Mouse (Mus musculus): Measurements from ENCODE around the gene Col4a1. TPM values are rescaled to one million over a fixed set of nuclear protein-coding genes. Genes with fewer than 3 reads are reported as not detected.
A peak's percentile ranks its signal among the peaks of the same experiment; 100 is the strongest.

Col4a1 gene
- polyA plus RNA-seq, 1 experiment from 2014 or later = 30.2 TPM

DNA sequence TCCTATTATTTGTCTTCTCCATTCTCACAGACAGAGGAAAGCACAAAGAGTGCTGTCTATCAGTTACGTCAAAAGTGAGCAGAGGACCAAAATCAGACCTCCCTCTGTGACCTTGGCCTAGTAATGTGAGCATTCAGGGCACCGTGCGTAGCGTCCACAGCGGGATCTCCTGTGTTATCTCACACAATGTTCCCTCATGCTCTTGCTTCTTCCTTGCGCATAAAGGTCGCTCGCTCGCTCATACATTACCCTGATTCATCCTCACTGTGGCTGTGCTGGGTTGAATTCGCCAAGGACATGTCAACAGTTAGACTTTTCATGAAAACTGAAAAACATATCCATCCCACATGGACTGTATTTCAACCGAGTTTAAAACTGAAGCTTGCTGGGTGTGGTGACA, 115.4 kb downstream of the Col4a1 start:
- no peak for ATAC-seq (ENCODE audit: low read depth)
- Histone ChIP-seq H3K36me3 (ENCODE audit: control insufficient read depth, insufficient read depth, low read length) (no peaks in the 10 kb centered on the region), H3K27ac (ENCODE audit: low read depth, low read length) (no peak overlapping the region), H3K4me2 (ENCODE audit: low read depth, low read length) (no peak overlapping the region), H3K9ac (replicated peaks; ENCODE audit: low read depth, low read length) (no peak overlapping the region), H3K9me3 (ENCODE audit: control insufficient read depth, low read length) (no peaks in the 10 kb centered on the region), H3K4me1 (ENCODE audit: control insufficient read depth, insufficient read depth, low read length) (no peaks in the 10 kb centered on the region), H3K4me3 (ENCODE audit: low read depth, low read length) (no peak overlapping the region), H3K27me3 (ENCODE audit: control insufficient read depth, insufficient read depth, low read length) (no peaks in the 10 kb centered on the region)
- 85% methylated on average over 11 of the region's 11 CpGs for WGBS

DNA sequence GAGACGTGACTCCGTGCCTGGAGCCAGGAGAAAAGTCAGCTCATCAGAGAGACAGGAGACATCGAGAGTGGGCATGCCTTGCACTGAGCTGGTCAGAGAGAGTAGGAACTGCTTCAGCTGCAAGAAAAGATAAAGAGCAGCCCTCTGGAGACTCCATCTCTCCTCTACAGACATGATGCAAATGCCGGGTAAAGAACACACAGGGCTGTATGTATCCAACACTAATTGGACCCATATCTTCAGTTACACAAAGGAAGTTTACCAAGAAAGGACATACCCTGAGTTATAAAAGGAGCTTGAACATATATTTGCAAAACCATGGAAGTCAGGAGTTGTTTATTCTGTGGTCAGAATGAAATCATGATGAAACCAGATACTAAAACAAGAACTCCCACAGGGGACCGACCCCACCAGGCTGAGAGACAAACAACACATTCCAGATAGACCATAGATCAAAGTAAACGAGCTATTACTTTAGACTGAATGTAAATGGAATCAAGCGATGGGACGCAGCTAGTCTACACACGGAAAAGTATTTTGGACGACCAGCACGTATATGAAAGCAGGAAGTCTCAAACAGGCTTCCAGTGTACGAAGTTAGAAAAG, 119.8 kb downstream of the Col4a1 start:
- H3K36me3 ChIP-seq (ENCODE audit: control insufficient read depth, insufficient read depth, low read length) = no peaks in the 10 kb centered on the region

GRCm38 (mm10) chr8:11187581-11188271, 124.9 kb downstream of the Col4a1 start:
- WGBS = 2% methylated on average over 46 of the region's 46 CpGs
- ATAC-seq (ENCODE audit: low read depth) = peak; percentile 80
- no peaks in the 10 kb centered on the region; the same call in 1 of the 2 replicates for H3K4me1 ChIP-seq (ENCODE audit: control insufficient read depth, insufficient read depth, low read length)
- H3K4me3 ChIP-seq (ENCODE audit: low read depth, low read length) = peak overlapping the region; percentile 30
- H3K9me3 ChIP-seq (ENCODE audit: control insufficient read depth, low read length) = no peaks in the 10 kb centered on the region
- H3K4me2 ChIP-seq (ENCODE audit: low read depth, low read length) = peak overlapping the region; percentile 55
- H3K36me3 ChIP-seq (ENCODE audit: control insufficient read depth, insufficient read depth, low read length) = no peaks in the 10 kb centered on the region
- peak overlapping the region; percentile 4; the same call in 1 of the 2 replicates for H3K9ac ChIP-seq (replicated peaks; ENCODE audit: low read depth, low read length)
- no peak overlapping the region for H3K27ac ChIP-seq (ENCODE audit: low read depth, low read length)
- peaks cover 8% of the 10 kb centered on the region; the same call in 1 of the 2 replicates for H3K27me3 ChIP-seq (ENCODE audit: control insufficient read depth, insufficient read depth, low read length)

More for the DNA sequence above, 119.8 kb downstream of the Col4a1 start:
- Histone ChIP-seq H3K9ac (replicated peaks; ENCODE audit: low read depth, low read length) (no peak overlapping the region), H3K9me3 (ENCODE audit: control insufficient read depth, low read length) (no peaks in the 10 kb centered on the region), H3K4me3 (ENCODE audit: low read depth, low read length) (no peak overlapping the region), H3K4me1 (ENCODE audit: control insufficient read depth, insufficient read depth, low read length) (no peaks in the 10 kb centered on the region; the same call in 1 of the 2 replicates), H3K4me2 (ENCODE audit: low read depth, low read length) (no peak overlapping the region), H3K27me3 (ENCODE audit: control insufficient read depth, insufficient read depth, low read length) (peaks cover 8% of the 10 kb centered on the region; the same call in 1 of the 2 replicates), H3K27ac (ENCODE audit: low read depth, low read length) (no peak overlapping the region)
- no peak for ATAC-seq (ENCODE audit: low read depth)
- WGBS = 61% methylated on average over 12 of the region's 12 CpGs

DNA sequence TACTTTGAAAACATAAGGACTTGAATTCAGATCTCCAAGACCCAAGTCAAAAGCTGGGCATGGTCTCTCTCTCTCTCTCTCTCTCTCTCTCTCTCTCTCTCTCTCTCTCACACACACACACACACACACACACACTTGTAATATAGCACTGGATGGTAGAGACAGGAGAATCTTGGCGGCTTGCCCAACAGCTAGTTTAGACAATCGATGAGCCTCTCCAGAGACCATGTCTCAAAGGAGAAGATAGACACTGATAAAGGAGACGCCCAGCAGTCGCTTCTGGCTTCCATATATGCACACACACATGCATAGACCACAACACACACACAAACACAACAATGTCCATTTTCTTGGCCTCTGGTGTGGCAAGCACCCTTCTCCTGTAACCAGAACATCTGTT, 126.2 kb downstream of the Col4a1 start:
- H3K9ac ChIP-seq (replicated peaks; ENCODE audit: low read depth, low read length) = no peak overlapping the region
- H3K4me1 ChIP-seq (ENCODE audit: control insufficient read depth, insufficient read depth, low read length) = no peaks in the 10 kb centered on the region; the same call in 1 of the 2 replicates
- WGBS = 44% methylated on average over 4 of the region's 4 CpGs
- peaks cover 8% of the 10 kb centered on the region; the same call in 1 of the 2 replicates for H3K27me3 ChIP-seq (ENCODE audit: control insufficient read depth, insufficient read depth, low read length)
- H3K27ac ChIP-seq (ENCODE audit: low read depth, low read length) = no peak overlapping the region
- H3K4me3 ChIP-seq (ENCODE audit: low read depth, low read length) = no peak overlapping the region
- H3K4me2 ChIP-seq (ENCODE audit: low read depth, low read length) = no peak overlapping the region
- no peaks in the 10 kb centered on the region for H3K36me3 ChIP-seq (ENCODE audit: control insufficient read depth, insufficient read depth, low read length)
- ATAC-seq (ENCODE audit: low read depth) = no peak
- H3K9me3 ChIP-seq (ENCODE audit: control insufficient read depth, low read length) = no peaks in the 10 kb centered on the region

DNA sequence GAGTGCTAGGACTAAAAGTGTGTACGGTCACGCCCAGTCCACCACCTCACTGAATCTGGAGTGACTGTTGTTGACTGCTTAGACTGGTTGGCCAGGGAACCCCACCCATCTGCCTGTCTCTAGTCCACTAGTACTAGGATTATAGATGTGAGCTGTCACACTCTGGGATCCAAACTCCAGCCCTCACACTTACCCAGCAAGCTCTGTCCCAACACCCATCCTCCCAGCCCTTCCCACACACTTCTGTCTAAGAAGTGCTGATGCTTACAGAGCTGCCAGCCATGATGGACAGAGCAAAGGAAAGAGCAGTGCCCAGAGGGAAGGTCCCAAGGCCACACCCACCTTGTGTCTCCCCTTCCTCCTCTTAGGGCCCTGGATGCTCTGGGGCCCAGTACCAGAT, 127.0 kb downstream of the Col4a1 start:
- Histone ChIP-seq H3K27ac (ENCODE audit: low read depth, low read length) (no peak overlapping the region), H3K27me3 (ENCODE audit: control insufficient read depth, insufficient read depth, low read length) (peaks cover 8% of the 10 kb centered on the region; the same call in 1 of the 2 replicates), H3K4me3 (ENCODE audit: low read depth, low read length) (no peak overlapping the region), H3K9me3 (ENCODE audit: control insufficient read depth, low read length) (no peaks in the 10 kb centered on the region), H3K4me2 (ENCODE audit: low read depth, low read length) (no peak overlapping the region), H3K9ac (replicated peaks; ENCODE audit: low read depth, low read length) (no peak overlapping the region), H3K4me1 (ENCODE audit: control insufficient read depth, insufficient read depth, low read length) (no peaks in the 10 kb centered on the region; the same call in 1 of the 2 replicates), H3K36me3 (ENCODE audit: control insufficient read depth, insufficient read depth, low read length) (no peaks in the 10 kb centered on the region)
- ATAC-seq (ENCODE audit: low read depth) = no peak
- 98% methylated on average over 2 of the region's 2 CpGs for WGBS

DNA sequence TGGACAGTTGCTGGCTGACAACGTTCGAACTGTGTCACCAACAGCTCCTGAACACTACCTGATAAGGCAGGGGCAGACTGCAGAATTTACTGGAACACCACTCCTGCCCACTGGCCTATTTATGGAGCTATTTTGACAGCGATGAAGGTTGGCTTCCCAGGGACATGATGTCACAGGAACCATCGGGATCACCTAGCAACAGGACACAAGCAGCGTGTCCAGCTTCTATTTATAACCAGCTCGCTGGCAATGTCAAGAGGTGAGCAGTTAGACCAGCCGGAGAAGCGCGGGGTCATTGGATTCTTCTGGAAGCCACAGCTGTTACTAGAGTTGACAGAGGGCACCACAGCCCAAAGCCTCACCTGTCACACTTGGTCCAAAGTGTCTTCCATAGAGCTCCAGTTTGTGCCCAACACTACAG, 129.0 kb downstream of the Col4a1 start:
- H3K36me3 ChIP-seq (ENCODE audit: control insufficient read depth, insufficient read depth, low read length) = no peaks in the 10 kb centered on the region
- whole genome bisulfite sequencing = 66% methylated on average over 9 of the region's 9 CpGs
- ATAC-seq (ENCODE audit: low read depth) = no peak
- H3K27ac ChIP-seq (ENCODE audit: low read depth, low read length) = no peak overlapping the region
- no peaks in the 10 kb centered on the region; the same call in 1 of the 2 replicates for H3K4me1 ChIP-seq (ENCODE audit: control insufficient read depth, insufficient read depth, low read length)
- H3K4me2 ChIP-seq (ENCODE audit: low read depth, low read length) = no peak overlapping the region
- peaks cover 8% of the 10 kb centered on the region; the same call in 1 of the 2 replicates for H3K27me3 ChIP-seq (ENCODE audit: control insufficient read depth, insufficient read depth, low read length)
- H3K9ac ChIP-seq (replicated peaks; ENCODE audit: low read depth, low read length) = no peak overlapping the region
- H3K4me3 ChIP-seq (ENCODE audit: low read depth, low read length) = no peak overlapping the region
- H3K9me3 ChIP-seq (ENCODE audit: control insufficient read depth, low read length) = no peaks in the 10 kb centered on the region

DNA sequence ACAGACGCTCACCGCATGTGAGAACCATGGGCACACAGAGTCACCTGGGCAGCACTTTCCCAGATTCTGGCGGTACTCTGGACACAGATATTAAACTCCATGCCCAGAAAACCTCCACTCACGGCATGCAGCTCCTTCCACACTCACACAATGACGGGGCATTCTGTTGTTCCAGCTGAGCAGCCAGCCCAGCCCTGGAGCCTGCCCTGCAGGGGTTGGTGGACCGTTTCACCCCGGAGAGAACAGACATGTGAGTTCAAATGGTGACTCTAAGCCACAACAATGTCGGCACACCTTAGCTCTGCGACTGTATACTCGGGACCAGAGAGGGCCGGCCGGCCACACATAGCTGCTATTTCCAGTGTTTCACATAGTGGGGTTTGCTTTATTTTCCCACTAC, 130.0 kb downstream of the Col4a1 start:
- H3K9me3 ChIP-seq (ENCODE audit: control insufficient read depth, low read length) = no peaks in the 10 kb centered on the region
- 71% methylated on average over 12 of the region's 12 CpGs for WGBS

DNA sequence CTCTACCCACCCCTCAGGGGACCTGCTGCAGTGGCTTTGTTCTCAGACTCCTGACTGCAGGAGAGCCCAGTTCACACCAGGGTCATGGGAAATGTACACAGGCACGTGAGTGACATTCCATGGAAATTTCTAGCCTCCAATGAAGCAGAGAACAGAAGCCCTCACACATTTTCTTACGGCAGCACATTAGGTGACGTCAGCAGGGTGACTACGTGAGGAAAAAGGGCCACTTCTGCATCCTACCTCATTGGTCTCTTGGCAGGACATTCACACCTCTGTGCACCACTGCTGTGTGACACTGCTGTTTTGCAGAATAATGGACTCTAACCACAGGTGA, 130.5 kb downstream of the Col4a1 start:
- Histone ChIP-seq H3K9ac (replicated peaks; ENCODE audit: low read depth, low read length) (no peak overlapping the region), H3K9me3 (ENCODE audit: control insufficient read depth, low read length) (no peaks in the 10 kb centered on the region), H3K4me2 (ENCODE audit: low read depth, low read length) (no peak overlapping the region), H3K36me3 (ENCODE audit: control insufficient read depth, insufficient read depth, low read length) (no peaks in the 10 kb centered on the region), H3K4me1 (ENCODE audit: control insufficient read depth, insufficient read depth, low read length) (no peaks in the 10 kb centered on the region), H3K4me3 (ENCODE audit: low read depth, low read length) (no peak overlapping the region), H3K27me3 (ENCODE audit: control insufficient read depth, insufficient read depth, low read length) (no peaks in the 10 kb centered on the region), H3K27ac (ENCODE audit: low read depth, low read length) (no peak overlapping the region)
- ATAC-seq (ENCODE audit: low read depth) = no peak
- WGBS = 48% methylated on average over 4 of the region's 4 CpGs

More for the DNA sequence above, 130.0 kb downstream of the Col4a1 start:
- no peaks in the 10 kb centered on the region for H3K36me3 ChIP-seq (ENCODE audit: control insufficient read depth, insufficient read depth, low read length)
- no peak overlapping the region for H3K4me3 ChIP-seq (ENCODE audit: low read depth, low read length)
- no peak for ATAC-seq (ENCODE audit: low read depth)
- H3K27me3 ChIP-seq (ENCODE audit: control insufficient read depth, insufficient read depth, low read length) = no peaks in the 10 kb centered on the region
- H3K4me1 ChIP-seq (ENCODE audit: control insufficient read depth, insufficient read depth, low read length) = no peaks in the 10 kb centered on the region
- no peak overlapping the region for H3K27ac ChIP-seq (ENCODE audit: low read depth, low read length)
- H3K9ac ChIP-seq (replicated peaks; ENCODE audit: low read depth, low read length) = no peak overlapping the region
- H3K4me2 ChIP-seq (ENCODE audit: low read depth, low read length) = no peak overlapping the region

- no peaks in the 10 kb centered on the region for H3K9me3 ChIP-seq (ENCODE audit: control insufficient read depth, low read length)
- no peak overlapping the region for H3K27ac ChIP-seq (ENCODE audit: low read depth, low read length)
- no peak for ATAC-seq (ENCODE audit: low read depth)
- no peaks in the 10 kb centered on the region for H3K36me3 ChIP-seq (ENCODE audit: control insufficient read depth, insufficient read depth, low read length)
- H3K4me3 ChIP-seq (ENCODE audit: low read depth, low read length) = no peak overlapping the region
- H3K4me2 ChIP-seq (ENCODE audit: low read depth, low read length) = no peak overlapping the region
- no peaks in the 10 kb centered on the region for H3K4me1 ChIP-seq (ENCODE audit: control insufficient read depth, insufficient read depth, low read length)
- 67% methylated on average over 11 of the region's 11 CpGs for WGBS
- H3K9ac ChIP-seq (replicated peaks; ENCODE audit: low read depth, low read length) = no peak overlapping the region
- no peaks in the 10 kb centered on the region for H3K27me3 ChIP-seq (ENCODE audit: control insufficient read depth, insufficient read depth, low read length)
Observed at GRCm38 (mm10) chr8:11181420-11182147, 131.0 kb downstream of the Col4a1 start.
